Mouse (Mus musculus) stomach, postnatal 0 days (tissue): ENCODE results near the gene Casc1.

Experiments used
- CTCF ChIP-seq: IDR thresholded peaks from 2 replicates; pipeline ENCODE4 v1.5.1; 2016; ENCODE audit warnings: antibody characterized with exemption, low read depth, mild to moderate bottlenecking, moderate library complexity
- EP300 ChIP-seq: optimal IDR thresholded peaks from 2 replicates; pipeline ENCODE3; 2016; ENCODE audit warnings: antibody characterized with exemption

- TF ChIP-seq CTCF: no peak
- TF ChIP-seq EP300: no peak
Measured at GRCm38 (mm10) chr6:145139236-145139635, 71.6 kb downstream of the Casc1 start.
